Mouse (Mus musculus) CH12.LX (cell line): ENCODE measurements around the gene Phf21a. TPM values are rescaled to one million over a fixed set of nuclear protein-coding genes. Genes with fewer than 3 reads are reported as not detected.

Experiments used
- DNase-seq: peaks from one replicate; pipeline ENCODE4 v3.0.0-alpha.2; 2013; ENCODE audit errors: extremely low read depth
- H3K27ac ChIP-seq: 2 replicates; pipeline ENCODE4 v1.5.1; 2012; ENCODE audit warnings: low read depth, mild to moderate bottlenecking, control low read depth, moderate library complexity; ENCODE audit not compliant: insufficient read depth
- H3K27me3 ChIP-seq: replicated peaks from 2 replicates; pipeline ENCODE3; 2012; ENCODE audit warnings: inconsistent platforms
- H3K36me3 ChIP-seq, 2 experiments: replicated peaks in 1 of 2; 2 replicates each; pipeline versions ENCODE3 to v1.6.1; 2012; ENCODE audit warnings: inconsistent platforms in 1 of 2, low read length in 1 of 2, mild to moderate bottlenecking in 1 of 2, mixed read lengths in 1 of 2, moderate library complexity in 1 of 2; ENCODE audit not compliant: control insufficient read depth in 1 of 2, insufficient read depth in 1 of 2
- H3K4me1 ChIP-seq, 2 experiments: 2 replicates each; pipeline ENCODE4 v1.6.1; 2012; ENCODE audit warnings: inconsistent platforms in 1 of 2, moderate library complexity in 1 of 2; ENCODE audit not compliant: insufficient read depth in 2 of 2, control insufficient read depth in 1 of 2
- H3K4me2 ChIP-seq: 2 replicates; pipeline ENCODE4 v1.6.1; 2012; ENCODE audit warnings: low read depth, mild to moderate bottlenecking, control low read depth; ENCODE audit not compliant: poor library complexity, insufficient read depth, severe bottlenecking
- H3K4me3 ChIP-seq, 3 experiments: fragments of 150-350 bp in 1 of 3; sonication (generic) in 1 of 3; replicated peaks in 1 of 3; 2 replicates each; pipeline versions ENCODE3 to v1.5.1; 2011 to 2012; ENCODE audit warnings: low read depth in 2 of 3, low read length in 2 of 3, mild to moderate bottlenecking in 2 of 3, moderate library complexity in 2 of 3, control low read depth in 1 of 3, improper control_type of control experiment in 1 of 3, inconsistent platforms in 1 of 3, mixed read lengths in 1 of 3; ENCODE audit not compliant: poor library complexity in 1 of 3
- H3K79me2 ChIP-seq: replicated peaks from 2 replicates; pipeline ENCODE4 v1.6.1; 2012; ENCODE audit warnings: mild to moderate bottlenecking, moderate library complexity; ENCODE audit not compliant: control insufficient read depth, poor library complexity, insufficient read depth, severe bottlenecking; ENCODE audit errors: extremely low read depth
- H3K9ac ChIP-seq: 2 replicates; pipeline ENCODE4 v1.6.1; 2012; ENCODE audit warnings: low read depth, mild to moderate bottlenecking, control low read depth, moderate library complexity; ENCODE audit not compliant: insufficient read depth
- H3K9me3 ChIP-seq: replicated peaks from 2 replicates; pipeline ENCODE3; 2012; ENCODE audit warnings: low read length, inconsistent platforms, mixed read lengths
- CHD2 ChIP-seq: IDR thresholded peaks from 2 replicates; pipeline ENCODE4 v1.6.1; 2011; ENCODE audit warnings: low read length, improper control_type of control experiment
- ELF1 ChIP-seq: IDR thresholded peaks from 2 replicates; pipeline ENCODE4 v1.6.1; 2014; ENCODE audit warnings: low read depth, mild to moderate bottlenecking, inconsistent platforms, low read length, improper control_type of control experiment
- EP300 ChIP-seq: IDR thresholded peaks from 2 replicates; pipeline ENCODE4 v1.6.1; 2011; ENCODE audit warnings: low read length, improper control_type of control experiment
- HCFC1 ChIP-seq: IDR thresholded peaks from 2 replicates; pipeline ENCODE4 v1.6.1; 2012; ENCODE audit warnings: low read depth, mild to moderate bottlenecking, inconsistent platforms, low read length, improper control_type of control experiment
- IRF4 ChIP-seq: IDR thresholded peaks from 2 replicates; pipeline ENCODE4 v1.6.1; 2014; ENCODE audit warnings: low read depth, mild to moderate bottlenecking, inconsistent platforms, low read length, improper control_type of control experiment
- KAT2A ChIP-seq: IDR thresholded peaks from 2 replicates; pipeline ENCODE4 v1.6.1; 2012; ENCODE audit warnings: low read length, improper control_type of control experiment, inconsistent platforms; ENCODE audit not compliant: insufficient replicate concordance
- MEF2A ChIP-seq: IDR thresholded peaks from 2 replicates; pipeline ENCODE4 v1.6.1; 2014; ENCODE audit warnings: low read depth, mild to moderate bottlenecking, inconsistent platforms, low read length, improper control_type of control experiment, borderline replicate concordance
- MYC ChIP-seq: IDR thresholded peaks from 2 replicates; pipeline ENCODE4 v1.6.1; 2011; ENCODE audit warnings: low read depth, mild to moderate bottlenecking, improper control_type of control experiment, low read length
- NELFE ChIP-seq: IDR thresholded peaks from 2 replicates; pipeline ENCODE4 v1.6.1; 2011; ENCODE audit warnings: low read depth, low read length, improper control_type of control experiment
- POLR2A ChIP-seq: IDR thresholded peaks from 2 replicates; pipeline ENCODE4 v1.6.1; 2011; ENCODE audit warnings: low read depth, mild to moderate bottlenecking, improper control_type of control experiment, low read length
- SMC3 ChIP-seq: IDR thresholded peaks from 2 replicates; pipeline ENCODE4 v1.6.1; 2011; ENCODE audit warnings: low read depth, low read length, improper control_type of control experiment
- TBP ChIP-seq: conservative IDR thresholded peaks from 2 replicates; pipeline ENCODE4 v1.6.1; 2011; ENCODE audit warnings: low read depth, low read length, improper control_type of control experiment
- UBTF ChIP-seq: IDR thresholded peaks from 2 replicates; pipeline ENCODE4 v1.6.1; 2012; ENCODE audit warnings: low read depth, mild to moderate bottlenecking, inconsistent platforms, low read length, improper control_type of control experiment, moderate library complexity
- ZC3H11A ChIP-seq: IDR thresholded peaks from 2 replicates; pipeline ENCODE4 v1.6.1; 2012; ENCODE audit warnings: low read depth, mild to moderate bottlenecking, inconsistent platforms, low read length, improper control_type of control experiment
- ZMIZ1 ChIP-seq: IDR thresholded peaks from 2 replicates; pipeline ENCODE4 v1.6.1; 2012; ENCODE audit warnings: low read depth, mild to moderate bottlenecking, inconsistent platforms, low read length, improper control_type of control experiment
- ZNF384 ChIP-seq: IDR thresholded peaks from 2 replicates; pipeline ENCODE4 v1.6.1; 2012; ENCODE audit warnings: low read depth, low read length, improper control_type of control experiment, inconsistent platforms
- dilution Hi-C: fragments of 300-500 bp; cut with MboI; formaldehyde crosslinking; loops from 2 replicates; pipeline ENCODE4 v1.14.3; 2020; ENCODE audit warnings: low sequenced_read_pairs; ENCODE audit not compliant: extremely low pct_unique_long_range_greater_than_20kb, extremely low pct_ligation_motif_present
- in situ Hi-C: fragments of 300-500 bp; cut with MboI; formaldehyde crosslinking; loops from 3 replicates; pipeline ENCODE4 v1.14.3; 2019; ENCODE audit warnings: low sequenced_read_pairs, low pct_ligation_motif_present, low pct_unique_long_range_greater_than_20kb, mixed read lengths
- polyA plus RNA-seq: library from polyadenylated mRNA; unstranded; fragments of >175 nt; gene quantifications from 2 replicates; pipeline ENCODE4 v1.2.1, GENCODE M21; 2012; ENCODE audit warnings: low read depth; ENCODE audit not compliant: insufficient read length
- total RNA-seq, 2 experiments: library from RNA; depleted of rRNA; stranded (reverse); fragments of 300-350 nt in 1 of 2; fragments of >200 nt in 1 of 2; gene quantifications; 2 replicates each; pipeline ENCODE4 v1.2.3; 2012 to 2014

Phf21a gene
- total and polyA plus RNA-seq, 3 experiments, result 10.2 to 24.5 (median 12.0) TPM

GRCm38 (mm10) chr2:92273802-92274183 is 180.9 kb downstream of the Phf21a start:
- in situ Hi-C loops, result no loop called here
- TF ChIP-seq MEF2A, result no peak
- TF ChIP-seq KAT2A, result no peak
- TF ChIP-seq ZNF384, result no peak
- TF ChIP-seq NELFE, result no peak
- Histone ChIP-seq H3K36me3 (peaks cover 0 to 23% of the 10 kb centered on the region in 2 experiments), H3K4me3 (no peak overlapping the region), H3K27ac (no peak overlapping the region), H3K27me3 (no peaks in the 10 kb centered on the region), H3K4me2 (peak overlapping the region; percentile 41; the same call in 1 of the 2 replicates), H3K79me2 (no peaks in the 10 kb centered on the region; the same call in 1 of the 2 replicates), H3K9me3 (no peaks in the 10 kb centered on the region), H3K9ac (no peak overlapping the region), H3K4me1 (peaks cover 0 to 11% of the 10 kb centered on the region in 2 experiments; a peak in 1 of 4 replicates)
- dilution Hi-C loops, result no loop called here
- DNase-seq, result no peak

GRCm38 (mm10) chr2:92277787-92278186 is 184.9 kb downstream of the Phf21a start:
- Histone ChIP-seq H3K79me2 (no peaks in the 10 kb centered on the region; the same call in 1 of the 2 replicates), H3K9ac (no peak overlapping the region), H3K27ac (no peak overlapping the region), H3K36me3 (peaks cover 0 to 17% of the 10 kb centered on the region in 2 experiments), H3K4me2 (no peak overlapping the region), H3K4me3 (no peak overlapping the region), H3K4me1 (peaks cover 0 to 14% of the 10 kb centered on the region in 2 experiments; a peak in 1 of 4 replicates), H3K9me3 (no peaks in the 10 kb centered on the region), H3K27me3 (no peaks in the 10 kb centered on the region)
- TF ChIP-seq MYC (no peak), NELFE (no peak), UBTF (no peak), HCFC1 (no peak), ZMIZ1 (no peak), POLR2A (no peak), EP300 (no peak), SMC3 (no peak), IRF4 (no peak), ZNF384 (no peak), CHD2 (no peak), TBP (no peak), ZC3H11A (no peak), MEF2A (no peak), ELF1 (no peak)
- DNase-seq, result no peak
- dilution Hi-C loops (no loop called here), in situ Hi-C loops (no loop called here)
